Mouse (Mus musculus): Measurements from ENCODE around the gene Palm3. TPM values are rescaled to one million over a fixed set of nuclear protein-coding genes. Genes with fewer than 3 reads are reported as not detected.
A peak's percentile ranks its signal among the peaks of the same experiment; 100 is the strongest.

Gene Palm3
- polyA plus RNA-seq, 1 experiment from 2014 or later = 1.1 TPM

- no peaks in the 10 kb centered on the region for H3K9me3 ChIP-seq (ENCODE audit: low read length)
- peaks cover 19% of the 10 kb centered on the region for H3K4me1 ChIP-seq (ENCODE audit: insufficient read depth, low read depth, low read length)
- TF ChIP-seq EP300 (IDR thresholded peaks at IDR 0.05) (no peak), CTCF (IDR thresholded peaks at IDR 0.05) (peak; percentile 71)
- 37% methylated on average over 7 of the region's 7 CpGs for WGBS
- ATAC-seq = no peak
- no peaks in the 10 kb centered on the region for H3K36me3 ChIP-seq (ENCODE audit: insufficient read depth, low read length)
- H3K4me2 ChIP-seq (replicated peaks; ENCODE audit: low read depth, low read length) = no peak overlapping the region
- no peak overlapping the region for H3K27ac ChIP-seq (ENCODE audit: low read length)
- H3K4me3 ChIP-seq (ENCODE audit: low read depth, low read length) = no peak overlapping the region
- H3K9ac ChIP-seq (replicated peaks; ENCODE audit: low read depth) = no peak overlapping the region
- DNase-seq (ENCODE audit: low spot score) = peak; percentile 29
- H3K27me3 ChIP-seq (replicated peaks; ENCODE audit: insufficient read depth, low read length) = peaks cover 25% of the 10 kb centered on the region
Measured at GRCm38 (mm10) chr8:84008362-84008761, 12.9 kb upstream of the Palm3 start.

- peak; percentile 38 for ATAC-seq
- TF ChIP-seq EP300 (IDR thresholded peaks at IDR 0.05) = peak; percentile 56
- TF ChIP-seq CTCF (IDR thresholded peaks at IDR 0.05) = peak; percentile 96
- Histone ChIP-seq H3K9ac (replicated peaks; ENCODE audit: low read depth) (no peak overlapping the region), H3K9me3 (ENCODE audit: low read length) (no peaks in the 10 kb centered on the region), H3K4me2 (replicated peaks; ENCODE audit: low read depth, low read length) (peak overlapping the region; percentile 90), H3K27me3 (replicated peaks; ENCODE audit: insufficient read depth, low read length) (peaks cover 27% of the 10 kb centered on the region), H3K4me1 (ENCODE audit: insufficient read depth, low read depth, low read length) (peaks cover 14% of the 10 kb centered on the region), H3K4me3 (ENCODE audit: low read depth, low read length) (0 out of 2 replicates have a peak overlapping the region, but pooled peaks have one; percentile 6), H3K27ac (ENCODE audit: low read length) (no peak overlapping the region), H3K36me3 (ENCODE audit: insufficient read depth, low read length) (no peaks in the 10 kb centered on the region)
- WGBS = under 1% methylated on average over 11 of the region's 11 CpGs
- DNase-seq (ENCODE audit: low spot score) = peak; percentile 90
Measured at GRCm38 (mm10) chr8:84009876-84010275, 11.4 kb upstream of the Palm3 start.

DNA sequence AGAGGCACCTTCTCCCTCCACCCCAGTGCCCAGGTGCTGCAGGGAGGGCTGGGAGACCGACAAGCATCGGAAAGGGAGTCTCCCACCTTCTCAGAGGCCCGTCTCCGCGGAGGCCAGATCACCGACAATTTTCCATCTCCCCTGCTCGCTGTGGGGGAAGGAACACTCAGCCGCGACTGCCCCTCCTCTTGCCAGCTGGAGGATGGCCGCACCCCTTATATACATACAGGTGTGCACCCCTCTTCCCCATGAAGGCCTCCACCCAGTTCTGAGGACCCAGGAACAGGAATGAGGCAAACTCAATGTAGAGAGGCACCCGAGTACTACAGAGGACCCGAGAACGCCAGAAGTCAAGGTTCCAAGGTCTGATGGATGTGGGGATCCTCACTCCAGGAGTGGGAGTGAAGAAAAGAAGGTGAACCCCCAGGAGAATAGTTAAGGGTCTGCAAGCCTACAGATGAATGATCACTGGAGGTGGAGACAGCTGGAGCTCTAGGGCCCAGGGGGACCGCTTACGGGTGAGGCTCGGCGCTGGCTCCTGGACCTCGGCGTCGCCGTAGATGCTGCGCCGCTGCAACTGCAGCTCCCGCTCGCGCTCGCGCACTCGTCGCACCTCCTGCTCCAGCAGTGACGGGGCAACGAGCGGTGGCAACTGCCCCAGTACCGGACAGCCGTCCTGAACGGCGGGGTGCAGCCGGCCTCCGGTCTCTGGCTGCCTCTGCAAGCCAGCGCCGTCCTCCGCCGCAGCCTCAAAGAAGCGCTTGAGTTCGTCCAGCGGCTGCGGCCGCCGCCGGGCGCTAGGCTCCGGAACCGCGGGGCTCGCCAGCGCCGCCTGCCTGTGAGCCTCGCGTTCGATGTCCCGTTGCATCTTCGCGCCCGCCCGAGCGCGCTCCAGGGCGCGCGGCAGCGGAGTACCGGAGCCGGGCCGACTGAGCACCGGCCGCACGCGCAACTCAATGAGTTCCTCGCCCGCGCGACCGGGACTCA is 10.4 kb upstream of the Palm3 start:
- peak overlapping the region; percentile 59; the same call in 1 of the 2 replicates for H3K27ac ChIP-seq (ENCODE audit: low read length)
- H3K4me2 ChIP-seq (replicated peaks; ENCODE audit: low read depth, low read length) = peak overlapping the region; percentile 90
- 2% methylated on average over 59 of the region's 83 CpGs for WGBS
- peaks cover 27% of the 10 kb centered on the region for H3K27me3 ChIP-seq (replicated peaks; ENCODE audit: insufficient read depth, low read length)
- peaks cover 10% of the 10 kb centered on the region for H3K4me1 ChIP-seq (ENCODE audit: insufficient read depth, low read depth, low read length)
- TF ChIP-seq EP300 (IDR thresholded peaks at IDR 0.05) = no peak
- TF ChIP-seq CTCF (IDR thresholded peaks at IDR 0.05) = peak; percentile 78
- peak; percentile 72 for DNase-seq (ENCODE audit: low spot score)
- ATAC-seq = peak; percentile 58
- H3K36me3 ChIP-seq (ENCODE audit: insufficient read depth, low read length) = no peaks in the 10 kb centered on the region
- peak overlapping the region; percentile 47 for H3K4me3 ChIP-seq (ENCODE audit: low read depth, low read length)
- H3K9me3 ChIP-seq (ENCODE audit: low read length) = no peaks in the 10 kb centered on the region
- 0 out of 2 replicates have a peak overlapping the region, but pooled peaks have one; percentile 5 for H3K9ac ChIP-seq (replicated peaks; ENCODE audit: low read depth)

- H3K4me1 ChIP-seq (ENCODE audit: insufficient read depth, low read depth, low read length) = peaks cover 10% of the 10 kb centered on the region
- ATAC-seq = peak; percentile 83
- H3K27ac ChIP-seq (ENCODE audit: low read length) = peak within 1 kb of the TSS; percentile 59
- peak within 1 kb of the TSS; percentile 47 for H3K4me3 ChIP-seq (ENCODE audit: low read depth, low read length)
- H3K4me2 ChIP-seq (replicated peaks; ENCODE audit: low read depth, low read length) = peak within 1 kb of the TSS; percentile 90
- 2% methylated on average over 43 of the region's 45 CpGs for WGBS
- TF ChIP-seq EP300 (IDR thresholded peaks at IDR 0.05) = no peak
- TF ChIP-seq CTCF (IDR thresholded peaks at IDR 0.05) = no peak
- no peaks in the 10 kb centered on the region for H3K36me3 ChIP-seq (ENCODE audit: insufficient read depth, low read length)
- H3K9me3 ChIP-seq (ENCODE audit: low read length) = no peaks in the 10 kb centered on the region
- H3K27me3 ChIP-seq (replicated peaks; ENCODE audit: insufficient read depth, low read length) = peaks cover 27% of the 10 kb centered on the region
- H3K9ac ChIP-seq (replicated peaks; ENCODE audit: low read depth) = 0 out of 2 replicates have a peak within 1 kb of the TSS, but pooled peaks have one; percentile 29
- DNase-seq (ENCODE audit: low spot score) = peak; percentile 84
Measured at GRCm38 (mm10) chr8:84011705-84012498, 9.4 kb upstream of the Palm3 start, which contains the start of gene 2210011C24Rik. 2210011C24Rik (minus strand) TSS chr8:84012171.

GRCm38 (mm10) chr8:84012499-84013165 is 8.6 kb upstream of the Palm3 start:
- Histone ChIP-seq H3K4me1 (ENCODE audit: insufficient read depth, low read depth, low read length) (peaks cover 10% of the 10 kb centered on the region), H3K27me3 (replicated peaks; ENCODE audit: insufficient read depth, low read length) (peaks cover 27% of the 10 kb centered on the region), H3K9ac (replicated peaks; ENCODE audit: low read depth) (0 out of 2 replicates have a peak overlapping the region, but pooled peaks have one; percentile 29), H3K36me3 (ENCODE audit: insufficient read depth, low read length) (no peaks in the 10 kb centered on the region), H3K4me2 (replicated peaks; ENCODE audit: low read depth, low read length) (peak overlapping the region; percentile 90), H3K4me3 (ENCODE audit: low read depth, low read length) (peak overlapping the region; percentile 47), H3K27ac (ENCODE audit: low read length) (no peak overlapping the region), H3K9me3 (ENCODE audit: low read length) (no peaks in the 10 kb centered on the region)
- 12% methylated on average over 35 of the region's 35 CpGs for WGBS
- ATAC-seq (peak; percentile 27), DNase-seq (ENCODE audit: low spot score) (no peak)
- TF ChIP-seq EP300 (IDR thresholded peaks at IDR 0.05) (no peak), CTCF (IDR thresholded peaks at IDR 0.05) (no peak)

Measured in lung, postnatal 0 days (tissue).